Mouse (Mus musculus) ES-E14 (cell line): ENCODE measurements around the gene Tspan13.

Experiments
- HCFC1 ChIP-seq: IDR thresholded peaks from 2 replicates; pipeline ENCODE4 v1.6.1; 2012; ENCODE audit warnings: low read length, inconsistent platforms, borderline replicate concordance; ENCODE audit not compliant: insufficient read depth
- ZC3H11A ChIP-seq: IDR thresholded peaks from 2 replicates; pipeline ENCODE4 v1.6.1; 2012; ENCODE audit warnings: low read depth, mild to moderate bottlenecking, inconsistent platforms, low read length, borderline replicate concordance

- no peak for TF ChIP-seq ZC3H11A
- no peak for TF ChIP-seq HCFC1
Measured at GRCm38 (mm10) chr12:36047593-36047992, 5.3 kb upstream of the Tspan13 start.
